Mouse (Mus musculus) lung, postnatal 0 days (tissue): ENCODE measurements around the gene Lcn2.
"Not testable (repeated sequence)": the region's sequence is repeated elsewhere in the genome, so short reads cannot be mapped to it uniquely, and the experiment has no call there.

Experiments used
- CTCF ChIP-seq: IDR thresholded peaks from 2 replicates; pipeline ENCODE4 v1.5.1; 2016; ENCODE audit warnings: antibody characterized with exemption, mild to moderate bottlenecking
- EP300 ChIP-seq: IDR thresholded peaks from 2 replicates; pipeline ENCODE4 v1.6.1; 2016; ENCODE audit warnings: antibody characterized with exemption, mild to moderate bottlenecking, control low read depth

- TF ChIP-seq CTCF, EP300: not testable (repeated sequence)
These were observed 25.8 kb downstream of the Lcn2 start for GRCm38 (mm10) chr2:32362274-32362673.
